Mouse (Mus musculus) ES-E14 (cell line): ENCODE measurements around the gene Map4k4.

Experiments used
- CHD2 ChIP-seq: IDR thresholded peaks from 2 replicates; pipeline ENCODE4 v1.6.1; 2014; ENCODE audit warnings: mild to moderate bottlenecking, low read depth, low read length, inconsistent platforms
- HCFC1 ChIP-seq: IDR thresholded peaks from 2 replicates; pipeline ENCODE4 v1.6.1; 2012; ENCODE audit warnings: low read length, inconsistent platforms, borderline replicate concordance; ENCODE audit not compliant: insufficient read depth
- MAFK ChIP-seq: IDR thresholded peaks from 2 replicates; pipeline ENCODE4 v1.6.1; 2014; ENCODE audit warnings: mild to moderate bottlenecking, low read depth, low read length, inconsistent platforms; ENCODE audit not compliant: insufficient read depth
- ZC3H11A ChIP-seq: IDR thresholded peaks from 2 replicates; pipeline ENCODE4 v1.6.1; 2012; ENCODE audit warnings: low read depth, mild to moderate bottlenecking, inconsistent platforms, low read length, borderline replicate concordance
- ZNF384 ChIP-seq: IDR thresholded peaks from 2 replicates; pipeline ENCODE4 v1.6.1; 2012; ENCODE audit warnings: low read depth, low read length, inconsistent platforms

GRCm38 (mm10) chr1:40052156-40052555 is 151.4 kb downstream of the Map4k4 start:
- TF ChIP-seq HCFC1 (no peak), ZC3H11A (no peak), CHD2 (no peak), ZNF384 (no peak), MAFK (no peak)
